Mouse (Mus musculus) kidney, embryonic 14.5 days (tissue): ENCODE measurements around the gene Tma7. TPM values are rescaled to one million over a fixed set of nuclear protein-coding genes. Genes with fewer than 3 reads are reported as not detected.
A peak's percentile ranks its signal among the peaks of the same experiment; 100 is the strongest.

Experiments
- ATAC-seq: fragments of 200-750 bp; cut with Nextera tagmentation; 2 replicates; pipeline ENCODE4 v1.8.0; 2017; ENCODE audit warnings: moderate number of reproducible peaks, mild to moderate bottlenecking, moderate TSS enrichment, moderate library complexity; ENCODE audit not compliant: low FRiP score, low TSS enrichment
- H3K27ac ChIP-seq: fragments of 300-500 bp; sonication (generic); 2 replicates; pipeline ENCODE4 v1.5.1; 2014; ENCODE audit warnings: low read depth, mild to moderate bottlenecking, low read length, moderate library complexity, mixed read lengths
- H3K27me3 ChIP-seq: fragments of 300-500 bp; sonication (generic); 2 replicates; pipeline ENCODE4 v1.6.1; 2014; ENCODE audit warnings: mild to moderate bottlenecking, low read length; ENCODE audit not compliant: control insufficient read depth, insufficient read depth
- H3K36me3 ChIP-seq: fragments of 300-500 bp; sonication (generic); 2 replicates; pipeline ENCODE4 v1.6.1; 2014; ENCODE audit warnings: low read length, mixed read lengths; ENCODE audit not compliant: control insufficient read depth, insufficient read depth
- H3K4me1 ChIP-seq: fragments of 300-500 bp; sonication (generic); 2 replicates; pipeline ENCODE4 v1.6.1; 2014; ENCODE audit warnings: low read length, mixed read lengths; ENCODE audit not compliant: control insufficient read depth, insufficient read depth
- H3K4me2 ChIP-seq: fragments of 300-500 bp; sonication (generic); replicated peaks from 2 replicates; pipeline ENCODE4 v1.6.1; 2014; ENCODE audit warnings: low read depth, mild to moderate bottlenecking, low read length
- H3K4me3 ChIP-seq: fragments of 300-500 bp; sonication (generic); 2 replicates; pipeline ENCODE4 v1.5.1; 2014; ENCODE audit warnings: mild to moderate bottlenecking, low read length
- H3K9ac ChIP-seq: fragments of 300-500 bp; sonication (generic); 2 replicates; pipeline ENCODE4 v1.6.1; 2014; ENCODE audit warnings: low read depth, mild to moderate bottlenecking, low read length, moderate library complexity
- H3K9me3 ChIP-seq: fragments of 300-500 bp; sonication (generic); 2 replicates; pipeline ENCODE4 v1.6.1; 2016; ENCODE audit warnings: low read length; ENCODE audit not compliant: control insufficient read depth
- WGBS: fragments of 180-500 bp; shearing (Covaris S2); extraction: QIAGEN DNeasy Blood & Tissue Kit; methylation state at CpG from one replicate; pipeline ENCODE4 v1.1.7; 2014; 5-methylcytosine and 5-hydroxymethylcytosine counted together
- polyA plus RNA-seq: library from polyadenylated mRNA; unstranded; fragments of >200 nt; fragmentation: Nextera tagmentation; extraction: Ambion mirVana; gene quantifications from 2 replicates; pipeline ENCODE4 v1.2.1, GENCODE M21; 2014

Tma7 gene
- polyA plus RNA-seq, 1 experiment from 2014 or later = 687 TPM

DNA sequence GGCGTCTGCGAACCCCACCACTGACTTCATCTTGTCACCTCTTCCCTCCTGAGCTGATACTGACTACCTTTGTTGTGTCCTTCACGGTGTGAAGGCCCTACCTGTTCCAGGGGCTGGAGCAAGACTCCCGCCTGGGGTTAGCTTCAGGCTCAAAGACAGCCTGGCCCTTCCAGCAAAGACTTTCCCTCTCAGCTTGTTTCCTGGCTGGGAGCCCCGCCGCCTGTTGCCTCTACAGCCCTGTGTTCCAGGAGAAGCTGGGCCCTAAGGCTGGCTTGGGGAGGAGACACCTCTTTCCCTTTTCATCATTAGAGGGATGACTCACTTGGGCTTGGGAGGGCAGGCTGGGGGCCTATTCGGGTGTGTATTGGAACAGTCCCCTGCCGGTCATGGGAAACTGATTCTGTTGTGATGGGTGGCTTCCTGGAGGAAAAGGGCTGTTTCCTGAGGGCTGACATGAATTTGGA lies 43.5 kb downstream of the Tma7 start:
- Histone ChIP-seq H3K27ac (peak overlapping the region; percentile 48; the same call in 1 of the 2 replicates), H3K4me1 (peaks cover 18% of the 10 kb centered on the region; the same call in 1 of the 2 replicates), H3K4me3 (peak overlapping the region; percentile 50), H3K9me3 (no peaks in the 10 kb centered on the region), H3K4me2 (peak overlapping the region; percentile 81), H3K9ac (peak overlapping the region; percentile 60), H3K27me3 (no peaks in the 10 kb centered on the region), H3K36me3 (no peaks in the 10 kb centered on the region)
- WGBS = 19% methylated on average over 8 of the region's 8 CpGs
- ATAC-seq = peak; percentile 45

DNA sequence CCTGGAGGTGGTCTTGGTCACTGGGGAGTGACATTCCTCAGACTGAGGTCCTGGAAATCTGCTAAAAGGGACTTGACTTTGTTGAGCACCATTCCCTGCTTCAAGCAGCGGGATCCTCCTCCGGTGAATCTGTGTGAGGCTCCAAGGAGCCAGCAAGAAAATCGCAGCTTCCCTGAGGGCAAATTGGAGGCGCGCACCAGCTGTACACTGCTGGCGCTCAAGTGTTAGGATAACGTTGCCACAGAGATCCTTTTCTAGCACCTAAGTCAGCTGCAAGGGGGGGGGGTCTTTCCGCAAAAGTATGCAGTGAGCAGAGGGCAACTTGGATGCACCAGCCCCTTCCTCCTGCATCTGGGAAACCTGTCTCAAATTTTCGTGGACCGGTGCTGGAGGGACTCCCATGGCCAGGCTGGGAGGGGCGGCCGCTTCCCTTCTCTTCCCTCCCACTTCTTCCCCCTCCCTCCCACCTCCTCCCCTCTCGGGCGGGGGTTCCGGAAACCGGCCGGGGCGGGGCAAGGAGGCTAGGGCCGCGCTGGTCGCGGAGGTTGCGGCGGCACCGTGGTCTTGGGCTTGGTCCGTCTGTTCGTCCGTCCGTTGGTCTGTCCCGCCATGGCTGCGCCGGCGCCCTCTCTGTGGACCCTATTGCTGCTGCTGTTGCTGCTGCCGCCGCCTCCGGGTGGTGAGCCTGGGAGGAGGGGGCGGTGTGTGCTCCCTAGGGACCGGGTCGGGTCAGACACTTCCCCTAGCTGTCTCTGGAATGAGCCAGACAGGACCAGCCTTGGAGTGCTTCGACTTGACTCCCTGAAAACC lies 44.1 kb downstream of the Tma7 start, which contains the start of gene Shisa5:
Shisa5 (plus strand) TSS at position 480 of the 810 bp plus-strand sequence.
- Histone ChIP-seq H3K9ac (peak within 1 kb of the TSS; percentile 60), H3K27ac (peak within 1 kb of the TSS; percentile 48; the same call in 1 of the 2 replicates), H3K9me3 (no peaks in the 10 kb centered on the region), H3K36me3 (no peaks in the 10 kb centered on the region), H3K27me3 (no peaks in the 10 kb centered on the region), H3K4me1 (peaks cover 18% of the 10 kb centered on the region; the same call in 1 of the 2 replicates), H3K4me3 (peak within 1 kb of the TSS; percentile 50), H3K4me2 (peak within 1 kb of the TSS; percentile 81)
- under 1% methylated on average over 38 of the region's 40 CpGs for WGBS
- peak; percentile 86 for ATAC-seq

DNA sequence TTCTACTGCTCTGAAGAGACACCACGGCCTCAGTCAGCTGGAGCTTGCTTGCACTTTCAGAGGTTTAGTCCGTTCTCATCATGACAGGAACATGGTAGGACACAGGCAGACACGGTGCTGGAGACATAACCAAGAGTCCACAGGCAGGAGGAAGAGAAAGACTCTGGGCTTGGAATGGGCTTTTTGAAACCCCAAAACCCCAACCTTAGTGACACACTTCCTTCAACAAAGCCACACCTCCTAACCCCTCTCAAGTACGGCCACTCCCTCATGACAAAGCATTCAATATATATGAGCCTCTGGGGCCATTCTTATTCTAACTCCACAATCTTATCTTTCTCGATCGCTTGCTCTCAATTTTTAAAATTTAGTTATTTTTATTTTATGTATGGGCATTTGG lies 50.0 kb downstream of the Tma7 start:
- no peaks in the 10 kb centered on the region for H3K27me3 ChIP-seq

DNA sequence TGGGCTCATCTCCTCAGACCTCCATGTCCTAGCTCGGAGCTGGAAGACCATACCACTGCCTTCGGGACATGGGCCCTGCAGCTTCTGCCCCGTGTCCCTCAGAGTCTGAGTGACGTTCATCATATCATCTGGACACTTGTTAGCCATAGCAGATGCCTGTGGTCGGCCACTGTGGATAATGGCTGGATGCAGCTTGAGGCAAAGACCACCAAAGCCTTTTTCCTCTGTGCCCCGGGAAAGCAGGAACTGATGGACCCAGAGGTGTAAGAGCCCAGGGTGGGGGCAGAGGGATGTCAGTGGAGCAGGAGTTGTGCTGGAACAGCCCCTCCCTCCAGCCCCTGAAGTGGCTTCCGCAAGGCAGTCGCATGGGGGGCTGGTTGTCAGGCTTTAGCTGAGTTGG lies 50.7 kb downstream of the Tma7 start:
- ATAC-seq = no peak
- H3K4me1 ChIP-seq = no peaks in the 10 kb centered on the region
- H3K27me3 ChIP-seq = no peaks in the 10 kb centered on the region
- no peak overlapping the region for H3K27ac ChIP-seq
- peaks cover 3% of the 10 kb centered on the region; the same call in 1 of the 2 replicates for H3K36me3 ChIP-seq
- 79% methylated on average over 8 of the region's 8 CpGs for WGBS
- no peak overlapping the region for H3K4me2 ChIP-seq
- H3K4me3 ChIP-seq = no peak overlapping the region
- H3K9me3 ChIP-seq = no peaks in the 10 kb centered on the region
- no peak overlapping the region for H3K9ac ChIP-seq

More for the DNA sequence above, 50.0 kb downstream of the Tma7 start:
- Histone ChIP-seq H3K4me3 (no peak overlapping the region), H3K4me1 (no peaks in the 10 kb centered on the region), H3K9me3 (no peaks in the 10 kb centered on the region), H3K4me2 (no peak overlapping the region), H3K36me3 (peaks cover 3% of the 10 kb centered on the region; the same call in 1 of the 2 replicates), H3K9ac (no peak overlapping the region), H3K27ac (no peak overlapping the region)
- no peak for ATAC-seq
- 80% methylated on average over 6 of the region's 6 CpGs for WGBS

DNA sequence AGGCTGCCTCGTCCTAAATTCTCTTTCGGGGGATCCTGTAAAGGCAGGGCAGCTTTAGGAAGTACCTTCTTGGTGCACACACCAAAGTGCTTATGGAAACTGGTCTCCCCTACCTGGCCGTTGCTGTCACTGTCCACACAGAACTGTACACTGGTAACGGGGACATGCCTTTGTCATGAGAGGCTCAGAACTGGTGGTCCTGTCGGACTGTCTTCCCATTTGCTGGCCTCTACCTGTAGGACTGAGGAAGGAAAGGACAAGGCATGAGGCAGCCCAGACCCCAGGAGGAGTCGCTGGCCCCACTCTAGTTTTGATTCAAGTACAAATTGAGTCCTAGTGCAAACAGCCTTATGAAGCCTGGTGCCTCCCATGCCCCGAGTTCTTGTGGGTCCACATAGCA lies 51.4 kb downstream of the Tma7 start:
- H3K36me3 ChIP-seq = peaks cover 3% of the 10 kb centered on the region; the same call in 1 of the 2 replicates
- H3K9ac ChIP-seq = no peak overlapping the region
- H3K9me3 ChIP-seq = no peaks in the 10 kb centered on the region
- H3K4me3 ChIP-seq = no peak overlapping the region
- H3K4me1 ChIP-seq = no peaks in the 10 kb centered on the region
- no peaks in the 10 kb centered on the region for H3K27me3 ChIP-seq
- ATAC-seq = no peak
- H3K4me2 ChIP-seq = no peak overlapping the region
- H3K27ac ChIP-seq = no peak overlapping the region
- WGBS = 93% methylated on average over 7 of the region's 7 CpGs

DNA sequence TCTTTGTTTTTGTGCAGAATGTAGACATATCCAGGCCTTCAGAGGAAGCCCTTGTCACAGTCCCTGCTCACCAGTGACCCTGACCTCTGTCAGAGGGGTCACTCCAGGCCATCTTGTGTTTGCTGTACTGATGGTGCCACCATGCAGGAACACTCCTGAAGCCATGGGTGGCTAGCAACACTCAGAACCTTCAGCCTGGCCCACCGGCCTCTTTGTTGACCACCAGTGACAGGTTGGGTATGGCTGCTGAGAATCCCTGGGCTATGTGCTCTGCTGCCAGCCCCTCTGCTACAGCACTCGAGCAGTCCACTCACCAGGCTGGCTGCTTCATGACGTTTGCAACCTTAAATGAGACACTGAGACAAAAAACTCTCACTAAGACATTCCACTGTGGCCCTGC lies 52.1 kb downstream of the Tma7 start:
- Histone ChIP-seq H3K4me3 (no peak overlapping the region), H3K9ac (no peak overlapping the region), H3K4me1 (no peaks in the 10 kb centered on the region), H3K36me3 (peaks cover 3% of the 10 kb centered on the region; the same call in 1 of the 2 replicates), H3K27me3 (no peaks in the 10 kb centered on the region), H3K9me3 (no peaks in the 10 kb centered on the region), H3K4me2 (no peak overlapping the region), H3K27ac (no peak overlapping the region)
- no peak for ATAC-seq
- 69% methylated on average over 3 of the region's 3 CpGs for WGBS

DNA sequence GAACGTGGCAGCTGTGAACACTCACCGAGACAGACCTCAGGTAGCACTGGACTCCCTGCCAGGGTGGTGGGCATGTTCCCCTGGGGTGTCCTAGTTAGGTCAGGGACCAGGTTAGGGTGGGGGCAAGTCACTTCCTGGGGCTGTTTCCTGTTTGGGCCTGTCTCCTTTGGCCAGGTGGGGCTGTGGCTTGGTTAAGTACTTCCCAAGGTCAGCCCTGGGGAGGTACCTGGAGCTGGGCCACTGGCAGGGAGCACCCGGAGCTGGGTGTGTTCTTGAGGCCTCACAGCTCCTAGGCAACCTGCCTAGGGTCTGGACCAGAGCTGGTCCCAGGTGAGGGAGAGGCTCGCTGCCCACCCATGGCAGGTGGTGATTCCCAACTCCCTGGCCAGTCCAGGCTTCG lies 53.5 kb downstream of the Tma7 start:
- Histone ChIP-seq H3K36me3 (peaks cover 3% of the 10 kb centered on the region; the same call in 1 of the 2 replicates), H3K4me1 (no peaks in the 10 kb centered on the region), H3K4me3 (no peak overlapping the region), H3K27ac (no peak overlapping the region), H3K9me3 (no peaks in the 10 kb centered on the region), H3K4me2 (no peak overlapping the region), H3K9ac (no peak overlapping the region), H3K27me3 (no peaks in the 10 kb centered on the region)
- no peak for ATAC-seq
- 73% methylated on average over 5 of the region's 5 CpGs for WGBS

DNA sequence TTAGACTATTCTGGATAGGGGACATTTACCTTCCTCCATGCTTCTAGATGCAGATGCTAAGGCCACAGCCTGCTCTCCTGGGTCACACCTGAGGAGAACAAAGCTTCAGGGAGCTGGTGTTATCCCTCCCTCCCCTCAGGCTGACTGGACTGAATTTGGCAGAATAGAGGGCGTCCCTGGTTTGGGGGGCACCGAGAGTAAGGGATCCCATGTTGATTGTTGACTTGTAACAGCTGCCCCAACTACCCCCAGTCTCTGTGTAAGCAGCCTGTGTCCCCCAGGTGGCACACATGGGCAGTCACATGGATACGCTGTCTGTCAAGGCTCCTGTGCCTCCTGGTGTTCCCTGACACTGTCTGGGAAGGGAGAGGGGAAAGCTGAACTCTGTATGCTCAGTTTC lies 54.0 kb downstream of the Tma7 start:
- H3K27ac ChIP-seq = no peak overlapping the region
- no peak for ATAC-seq
- no peaks in the 10 kb centered on the region for H3K9me3 ChIP-seq
- no peaks in the 10 kb centered on the region for H3K4me1 ChIP-seq
- H3K4me2 ChIP-seq = no peak overlapping the region
- H3K27me3 ChIP-seq = no peaks in the 10 kb centered on the region
- peaks cover 3% of the 10 kb centered on the region; the same call in 1 of the 2 replicates for H3K36me3 ChIP-seq
- H3K9ac ChIP-seq = no peak overlapping the region
- WGBS = 61% methylated on average over 3 of the region's 3 CpGs
- no peak overlapping the region for H3K4me3 ChIP-seq

DNA sequence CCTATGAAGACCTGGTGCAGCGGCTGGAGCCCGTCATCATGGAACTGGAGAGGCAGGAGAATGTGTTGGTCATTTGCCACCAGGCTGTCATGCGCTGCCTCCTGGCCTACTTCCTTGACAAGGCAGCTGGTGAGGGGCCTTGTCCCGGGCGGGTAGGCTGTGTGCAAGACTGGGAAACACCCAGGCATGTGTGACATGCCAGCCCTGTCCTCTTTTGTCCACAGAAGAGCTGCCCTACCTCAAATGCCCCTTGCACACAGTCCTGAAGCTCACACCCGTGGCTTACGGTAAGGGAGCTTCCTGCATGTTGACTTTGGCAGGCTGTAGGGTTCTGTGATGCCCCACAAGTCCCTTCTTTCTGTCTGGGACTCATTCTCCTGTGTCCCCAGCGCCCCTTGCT lies 54.9 kb downstream of the Tma7 start:
- Histone ChIP-seq H3K9me3 (no peaks in the 10 kb centered on the region), H3K9ac (no peak overlapping the region), H3K4me2 (no peak overlapping the region), H3K4me1 (no peaks in the 10 kb centered on the region), H3K27me3 (no peaks in the 10 kb centered on the region), H3K4me3 (no peak overlapping the region), H3K27ac (no peak overlapping the region), H3K36me3 (peaks cover 3% of the 10 kb centered on the region; the same call in 1 of the 2 replicates)
- 78% methylated on average over 8 of the region's 8 CpGs for whole genome bisulfite sequencing
- no peak for ATAC-seq
